Mouse (Mus musculus) layer of hippocampus, adult 9-11 months (tissue): Measurements from ENCODE around the gene Foxs1.
A peak's percentile ranks its signal among the peaks of the same experiment; 100 is the strongest.

Source experiments
- DNase-seq: peaks from one replicate; pipeline ENCODE4 v3.0.0; 2022

Gene Foxs1

DNA sequence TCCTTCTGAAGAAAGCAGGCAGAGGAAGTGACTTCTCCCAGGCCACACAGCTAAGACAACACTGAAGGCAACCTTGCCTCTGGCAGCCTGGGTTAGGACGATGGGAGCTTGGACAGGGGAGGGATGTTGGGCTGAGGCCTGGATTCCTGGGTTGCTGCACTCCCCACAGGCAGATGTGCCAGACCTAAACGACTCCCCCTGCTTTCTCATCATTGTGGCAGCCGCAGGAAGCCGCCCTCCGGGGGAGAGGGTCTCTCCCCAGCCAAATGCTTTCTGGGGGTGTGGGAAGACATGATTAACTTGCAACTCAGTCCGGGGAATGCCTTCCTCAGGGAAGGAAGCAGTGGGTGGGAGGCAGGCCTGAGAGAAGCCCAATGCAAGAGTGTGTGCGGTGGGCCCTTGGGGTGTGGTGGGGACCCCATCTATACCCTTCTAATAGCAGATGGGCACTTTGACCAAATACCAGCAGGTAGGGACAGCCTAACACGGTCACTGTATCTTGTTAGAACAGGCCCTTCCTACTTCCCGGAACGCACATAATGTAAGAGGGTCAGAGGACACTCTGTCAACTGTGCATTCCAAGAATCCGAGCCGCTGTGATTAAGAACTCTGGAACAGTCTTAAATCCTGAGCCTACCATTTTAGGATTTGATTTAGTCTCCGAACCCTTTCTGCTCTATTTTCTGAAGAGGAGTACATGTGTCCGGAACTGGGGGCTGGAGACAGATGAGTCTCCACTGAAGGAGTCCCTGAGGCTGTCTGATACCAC, 4.6 kb downstream of the Foxs1 start:
- DNase-seq: no peak

DNA sequence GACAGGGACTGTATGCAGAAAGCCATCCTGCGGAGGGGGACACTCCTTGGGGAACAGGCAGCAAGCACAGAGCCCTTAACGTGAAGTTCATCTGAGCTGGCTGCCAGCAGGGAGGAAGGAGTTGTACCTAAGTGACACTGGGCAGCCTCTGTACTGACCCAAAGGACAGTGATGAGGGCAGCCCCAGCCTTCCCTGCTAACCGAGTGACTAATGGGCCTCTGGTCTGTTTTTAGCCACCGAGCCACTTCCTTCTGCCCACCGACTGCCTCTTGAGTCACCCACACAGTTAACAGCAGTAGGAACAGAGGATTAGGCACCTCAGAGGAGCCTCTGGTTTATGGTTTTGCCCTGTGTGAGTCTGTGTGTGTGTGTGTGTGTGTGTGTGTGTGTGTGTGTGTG, 5.6 kb downstream of the Foxs1 start:
- DNase-seq: peak; percentile 37

DNA sequence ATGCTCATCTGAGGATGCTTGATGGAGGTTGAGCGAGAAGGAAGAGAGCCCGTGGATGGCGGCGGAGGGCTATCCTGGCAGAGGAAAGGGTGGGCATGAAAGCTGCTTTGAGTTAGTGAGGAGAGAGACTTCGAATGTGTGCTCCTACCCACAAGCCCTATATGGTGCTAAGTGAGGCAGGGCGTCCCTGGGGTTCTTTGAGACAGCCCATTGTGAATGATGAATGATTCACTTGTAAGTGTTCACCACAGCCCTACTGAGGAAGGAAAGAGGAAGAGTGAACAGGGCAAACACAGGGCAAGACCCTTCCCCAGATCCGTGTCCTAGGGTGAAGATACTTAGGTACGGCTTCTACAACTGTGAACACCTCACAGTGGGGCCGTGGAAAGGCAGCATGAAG, 6.1 kb downstream of the Foxs1 start:
- no peak for DNase-seq

DNA sequence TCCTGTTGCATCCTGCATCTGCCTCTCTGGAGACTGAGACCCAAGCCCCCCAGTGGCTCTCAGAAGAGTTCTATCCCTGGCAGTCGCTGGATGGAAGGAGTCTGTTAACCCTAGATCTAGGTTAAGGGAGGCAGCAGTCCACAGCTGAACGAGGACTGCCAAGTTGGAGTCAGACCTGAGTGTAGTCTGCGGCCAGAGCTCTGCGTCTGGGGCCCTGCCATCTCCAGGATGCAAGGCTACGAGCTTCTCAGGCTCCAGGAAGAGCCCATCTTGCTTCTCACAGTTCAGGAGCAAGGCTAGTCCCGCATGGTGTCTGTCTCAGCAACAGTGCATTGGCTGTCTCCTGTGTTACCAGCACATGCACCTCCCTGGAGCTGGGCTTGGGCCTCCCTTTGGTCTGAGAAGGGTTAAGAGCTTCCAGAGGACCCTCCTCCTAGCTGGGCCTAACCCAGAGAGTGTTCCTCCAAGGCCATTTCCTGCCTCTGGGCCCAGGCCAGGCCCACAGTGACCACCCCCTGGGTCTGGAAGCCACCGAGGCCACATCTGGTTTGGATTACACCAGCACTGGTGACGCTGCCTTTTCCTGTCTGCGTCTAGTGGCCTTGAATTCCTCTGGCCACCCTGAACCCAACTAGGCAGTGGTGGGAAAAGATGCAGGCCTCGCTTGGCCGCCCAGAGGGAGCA, 7.7 kb downstream of the Foxs1 start:
- DNase-seq: no peak

DNA sequence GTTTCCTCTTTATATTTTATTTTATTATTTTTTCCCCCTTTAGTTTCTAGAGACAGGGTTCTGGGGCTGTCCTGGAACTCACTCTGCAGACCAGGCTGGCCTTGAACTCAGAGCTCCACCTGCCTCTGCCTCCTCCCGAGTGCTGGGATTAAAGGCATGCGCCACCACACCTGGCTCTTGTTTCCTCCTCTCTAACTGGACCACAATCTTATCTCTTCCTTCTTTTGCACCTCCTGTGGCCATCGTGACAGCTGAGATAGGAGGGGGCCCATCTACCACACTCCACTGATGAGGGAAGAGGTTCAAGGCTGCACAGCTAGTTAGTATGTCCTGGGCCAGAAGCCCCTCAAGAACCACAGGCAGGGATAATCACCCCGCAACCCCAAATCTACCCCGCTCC, 8.5 kb downstream of the Foxs1 start:
- DNase-seq: no peak

DNA sequence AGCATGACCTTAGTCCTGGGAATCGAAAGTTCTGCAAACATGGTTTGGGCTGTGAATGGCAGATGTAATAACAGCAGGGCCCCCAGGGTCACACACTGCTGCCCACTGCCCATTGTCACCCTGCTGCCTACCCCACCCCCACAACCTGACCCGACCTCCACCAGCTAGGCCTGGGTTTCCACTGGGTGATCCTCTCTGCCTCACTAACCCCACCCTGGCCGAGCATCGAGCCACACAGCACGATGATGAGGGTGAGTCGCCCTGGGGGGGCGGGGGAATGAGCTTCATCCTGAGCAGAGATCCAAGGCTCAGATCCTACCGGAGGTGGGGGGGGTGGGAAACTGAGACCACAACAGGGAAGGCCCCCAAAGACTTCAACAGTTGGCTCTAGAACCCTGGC, 8.9 kb downstream of the Foxs1 start:
- DNase-seq: no peak

DNA sequence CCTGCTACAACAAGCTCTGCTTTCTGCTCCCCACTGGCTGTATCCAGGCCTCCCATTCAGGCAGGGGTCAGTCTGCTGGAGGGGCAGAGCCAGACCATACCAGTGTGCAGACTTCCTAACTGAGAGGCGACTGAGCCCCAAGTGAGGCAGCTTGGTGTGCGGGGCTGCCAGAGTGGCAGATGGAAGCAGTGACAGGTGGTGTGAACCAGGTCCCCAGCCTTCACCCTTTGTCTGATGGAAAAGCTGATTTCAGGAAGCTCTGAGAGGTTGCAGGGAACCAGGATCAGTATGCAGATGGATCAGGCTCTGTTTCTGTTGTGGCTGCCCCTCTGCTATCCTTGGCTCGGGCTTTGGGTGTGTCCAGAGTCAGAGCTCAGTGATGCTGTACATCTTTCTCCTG, 9.4 kb downstream of the Foxs1 start:
- DNase-seq: no peak

DNA sequence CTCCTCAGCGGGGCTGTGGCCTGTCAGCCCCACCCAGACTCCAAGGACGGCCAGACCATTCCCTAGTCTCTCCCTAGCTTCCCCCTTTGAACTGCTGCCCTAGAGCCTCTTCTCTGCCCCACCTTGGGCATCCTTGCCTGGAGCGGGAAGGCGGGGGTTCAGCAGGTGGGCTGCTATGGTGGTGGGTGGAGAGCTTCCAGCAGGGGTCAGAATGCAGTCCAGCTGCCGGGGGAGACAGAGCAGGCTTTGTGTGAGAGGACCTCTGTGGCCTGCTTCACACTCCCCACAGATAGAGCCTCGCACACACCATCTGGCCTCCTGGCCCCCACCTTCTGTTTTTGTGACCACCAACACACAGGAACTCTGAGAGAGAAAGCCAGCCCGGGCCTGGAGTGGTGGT, 10.6 kb downstream of the Foxs1 start:
- DNase-seq: no peak

DNA sequence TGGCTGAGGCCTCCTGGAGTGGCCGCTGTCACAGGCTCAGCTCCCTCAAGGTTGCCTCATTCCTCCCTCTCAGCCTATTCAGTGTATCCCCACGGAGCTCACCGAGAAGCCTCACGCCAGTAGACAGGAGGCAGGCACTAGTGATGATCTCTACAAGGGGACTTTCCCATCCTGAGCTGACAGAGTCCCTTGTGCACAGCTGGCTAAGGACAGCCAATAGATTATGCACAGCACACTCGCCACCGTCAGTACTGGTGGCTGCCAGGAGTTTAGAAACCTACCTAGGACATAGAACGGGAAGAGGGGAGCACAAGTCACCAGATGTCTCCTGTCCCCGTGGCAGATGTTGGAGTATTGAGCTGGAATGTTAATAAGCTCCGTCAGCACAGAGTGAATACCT, 15.3 kb downstream of the Foxs1 start:
- DNase-seq: no peak

DNA sequence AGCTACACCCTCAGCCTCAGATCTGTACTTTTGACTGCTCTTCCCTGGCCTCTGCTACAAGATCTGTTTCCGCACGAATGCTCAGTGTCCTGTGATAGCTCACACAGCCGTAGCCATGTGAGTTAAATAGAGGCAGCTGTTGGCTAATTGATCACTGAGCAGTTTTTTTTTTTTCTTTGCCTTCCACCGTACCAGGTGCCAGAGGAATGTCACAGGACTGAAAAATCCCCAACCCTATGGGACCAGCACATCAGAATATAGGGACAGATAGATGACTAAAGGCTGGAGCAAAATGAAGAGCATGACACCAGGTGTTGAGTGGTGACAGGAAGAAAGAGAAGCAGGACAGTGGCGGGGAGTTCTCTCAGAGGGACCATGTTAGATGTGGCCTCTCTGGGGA, 16.9 kb downstream of the Foxs1 start:
- DNase-seq: no peak

DNA sequence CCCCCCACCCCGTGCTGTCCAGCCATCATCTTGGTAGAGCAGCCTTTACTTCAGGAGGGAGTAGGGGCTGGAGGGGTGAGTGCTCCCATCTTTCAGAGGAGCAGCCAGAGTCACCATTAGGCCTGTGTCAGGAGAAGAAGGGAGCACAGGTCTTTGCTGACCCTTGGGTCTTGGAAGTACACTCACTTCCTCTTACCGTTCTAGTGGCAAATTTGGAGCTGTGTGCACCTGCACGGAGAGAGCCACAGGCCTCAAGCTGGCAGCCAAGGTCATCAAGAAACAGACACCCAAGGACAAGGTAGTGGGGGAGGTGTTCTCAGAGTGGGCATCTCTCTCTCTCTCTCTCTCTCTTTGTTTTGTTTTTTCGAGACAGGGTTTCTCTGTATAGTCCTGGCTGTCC, 17.6 kb downstream of the Foxs1 start:
- DNase-seq: no peak

DNA sequence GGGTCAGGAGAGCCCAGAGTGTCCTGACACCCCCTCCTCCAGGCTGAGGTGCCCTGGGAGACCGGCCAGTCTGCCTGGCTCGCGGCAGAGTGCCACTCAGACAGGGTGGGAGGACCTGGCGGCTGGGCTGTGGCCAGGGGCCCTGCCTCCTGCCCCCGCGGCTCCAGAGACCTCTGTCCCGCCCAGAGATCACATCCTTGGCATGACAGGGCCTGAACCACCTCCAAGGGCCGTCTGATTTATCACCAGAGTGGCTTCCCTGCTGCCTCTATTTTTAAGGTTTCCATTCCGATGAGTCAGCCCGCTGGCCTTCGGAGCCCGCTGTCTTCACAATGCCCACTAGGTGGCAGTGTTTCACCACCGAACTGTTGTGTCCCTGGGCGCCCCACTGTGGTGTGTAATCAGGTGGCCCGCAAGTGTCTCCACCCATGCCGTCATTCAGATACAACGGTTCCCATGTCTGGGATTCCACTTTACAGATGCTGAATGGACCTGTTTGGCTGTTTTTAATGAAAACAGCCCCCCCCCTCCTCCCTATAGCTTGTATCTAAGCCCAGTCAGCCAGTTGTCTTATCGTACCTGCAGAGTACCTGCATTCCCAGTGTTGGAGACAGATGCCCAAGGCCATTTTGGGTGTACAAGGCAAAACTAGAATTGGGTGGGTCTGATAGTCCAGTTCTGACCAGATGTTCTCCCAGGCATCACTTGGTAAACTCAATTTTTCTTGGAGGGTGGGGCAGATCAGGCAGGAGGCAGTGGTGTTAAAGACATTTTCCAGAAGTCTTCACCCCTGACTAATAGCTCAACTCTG, 18.5 kb downstream of the Foxs1 start:
- peak; percentile 71 for DNase-seq

DNA sequence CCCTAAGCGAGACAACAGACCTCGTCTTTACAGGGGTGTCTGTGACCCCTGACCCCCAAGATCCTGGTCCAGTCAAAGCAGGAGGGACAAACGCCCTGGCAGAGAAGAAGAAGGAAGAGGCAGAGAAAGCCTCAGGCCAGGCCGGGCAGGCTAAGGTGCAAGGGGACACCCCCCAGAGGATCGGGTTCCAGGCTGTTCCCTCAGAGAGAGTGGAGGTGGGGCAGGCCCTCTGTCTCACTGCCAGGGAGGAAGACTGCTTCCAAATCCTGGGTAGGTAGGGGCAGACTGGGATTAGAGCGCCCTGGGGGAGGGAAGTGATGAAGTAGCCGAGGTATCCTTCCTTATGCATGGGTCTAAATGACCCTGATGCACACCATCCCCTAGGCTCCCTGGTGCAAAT, 19.5 kb downstream of the Foxs1 start:
- no peak for DNase-seq

DNA sequence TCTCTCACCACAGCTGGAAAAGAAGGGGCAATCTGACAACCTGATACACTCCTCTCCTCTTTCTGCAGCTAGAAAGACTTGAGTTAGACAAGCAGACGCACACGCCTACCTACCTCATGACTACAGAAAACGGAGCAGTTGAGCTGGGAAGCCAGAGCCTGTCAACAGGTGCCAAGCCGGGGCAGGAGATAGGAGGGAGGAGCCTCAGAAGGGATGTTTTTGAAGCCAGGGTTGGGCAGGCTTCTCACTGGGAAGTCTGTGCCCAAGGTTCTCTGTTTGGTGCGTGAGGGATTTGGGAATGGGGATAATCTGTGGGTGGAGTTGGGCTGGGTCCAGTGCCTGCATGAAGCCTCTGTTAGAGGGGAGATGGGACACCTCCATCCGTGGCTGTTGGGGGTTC, 21.6 kb downstream of the Foxs1 start:
- no peak for DNase-seq

DNA sequence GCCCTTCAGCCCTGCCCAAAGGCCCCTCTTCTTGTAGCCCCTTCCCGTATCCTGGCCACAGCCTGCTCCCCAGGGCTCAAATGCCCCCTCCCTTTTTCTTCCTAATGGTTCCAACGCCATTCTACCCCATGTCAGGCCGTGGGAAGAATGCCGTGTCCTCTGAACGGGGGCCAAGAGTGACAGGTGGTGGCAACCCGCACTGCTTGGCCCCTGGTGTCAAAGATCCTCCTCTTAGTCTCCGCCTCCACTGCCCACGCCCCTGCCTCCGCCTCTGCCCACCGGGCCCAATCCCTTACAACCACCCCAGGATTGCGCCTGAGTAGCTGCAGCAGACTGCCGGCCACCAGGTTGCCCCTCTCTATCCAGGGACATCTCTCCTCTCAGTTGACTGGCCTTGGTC, 22.0 kb downstream of the Foxs1 start, which contains the start of gene Mylk2:
Mylk2 (plus strand) TSS at position 322 of the 400 bp plus-strand sequence.
- DNase-seq: no peak

DNA sequence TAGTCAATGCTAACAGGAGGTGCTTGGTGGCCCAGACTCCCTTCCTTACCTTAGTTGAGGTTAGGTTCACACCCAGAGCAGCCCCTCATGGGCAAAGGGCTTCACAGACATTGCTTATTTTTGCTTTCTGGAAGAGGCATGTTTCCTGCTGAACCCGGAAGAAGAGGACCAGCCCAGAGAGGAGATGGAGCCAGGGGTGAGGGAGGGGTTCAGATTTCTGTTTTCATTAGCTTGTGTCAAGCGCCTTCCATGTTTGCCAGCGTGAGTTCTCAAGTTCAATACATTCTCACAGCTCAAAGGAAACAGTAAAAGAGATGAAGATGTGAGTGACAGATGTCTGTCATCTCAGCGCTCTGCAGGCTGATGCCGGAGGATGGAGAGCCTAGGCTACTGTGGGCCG, 23.2 kb downstream of the Foxs1 start:
- no peak for DNase-seq

DNA sequence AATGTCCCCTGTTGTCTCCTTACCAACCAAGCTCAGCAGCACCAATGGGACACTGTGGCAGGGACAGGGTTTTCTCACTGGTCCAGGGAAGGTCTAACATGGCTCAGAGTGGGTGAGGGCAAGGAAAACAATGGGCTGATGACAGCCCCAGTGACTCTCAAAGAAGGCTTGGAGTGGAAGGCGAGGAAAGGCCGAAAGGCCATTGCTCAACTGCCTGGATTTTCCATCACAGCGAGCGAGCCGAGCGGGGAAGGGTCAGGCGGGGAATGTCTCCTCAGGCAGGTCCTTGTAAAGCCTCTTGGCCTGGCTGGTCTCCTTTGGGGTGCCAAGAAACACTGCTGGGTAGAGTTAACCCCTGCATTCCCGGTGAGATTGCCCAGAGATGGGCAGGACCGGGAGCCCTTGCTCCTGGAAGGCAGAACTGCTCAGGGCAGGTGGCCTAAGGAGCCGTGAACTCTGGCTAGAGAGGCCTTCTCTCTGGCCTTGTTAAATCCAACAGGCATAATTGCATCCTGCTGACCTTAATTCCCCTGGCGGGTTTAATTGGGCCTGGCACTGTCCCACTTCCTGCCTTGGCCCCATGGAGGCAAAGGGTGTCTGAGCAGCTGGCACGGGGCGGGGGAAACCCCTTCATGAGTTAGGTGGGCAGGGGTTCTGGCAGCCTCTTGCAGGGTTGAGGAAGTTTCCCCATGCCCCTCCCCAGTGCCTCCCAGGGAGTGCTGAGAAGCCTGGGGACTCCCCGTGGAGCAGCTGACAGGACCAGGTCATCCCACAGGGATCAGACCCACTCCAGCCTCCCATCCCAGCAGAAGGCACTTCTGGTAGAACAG, 25.7 kb downstream of the Foxs1 start:
- no peak for DNase-seq

DNA sequence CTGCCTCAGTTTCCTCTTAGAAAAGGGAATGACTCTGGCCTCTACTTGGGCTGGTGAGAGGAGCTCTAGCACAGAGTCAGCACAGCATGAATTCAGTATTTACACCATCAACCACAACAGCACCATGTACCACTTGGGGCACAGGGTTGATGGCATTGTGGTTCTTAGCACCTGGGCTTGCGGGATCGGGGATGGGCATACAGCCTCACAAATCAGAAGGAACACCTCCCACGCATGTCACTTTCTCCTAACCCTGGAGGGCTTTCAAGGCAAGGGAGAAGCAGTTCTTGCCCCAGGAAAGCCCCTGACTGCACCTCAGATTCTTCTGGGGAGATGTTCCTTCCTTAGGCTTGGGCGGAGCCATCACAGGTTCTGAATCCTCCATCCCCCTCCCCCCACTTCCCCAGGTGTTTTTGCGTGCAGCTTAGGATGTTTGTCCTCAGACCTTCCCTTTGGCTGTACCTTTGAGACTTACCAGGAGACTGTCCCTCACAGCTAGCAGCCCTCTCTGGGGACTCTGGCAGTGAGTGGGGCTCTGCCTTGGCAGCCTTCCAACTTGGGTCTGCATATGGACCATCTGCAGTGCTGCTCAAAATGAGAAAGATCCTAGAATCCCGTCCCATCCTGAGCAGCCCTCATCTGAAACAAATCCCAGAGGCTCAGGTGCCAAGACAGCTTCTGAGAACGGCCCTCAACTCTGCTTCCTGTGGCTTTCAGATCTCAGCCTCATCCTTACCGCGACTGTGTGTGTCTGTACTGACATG, 26.6 kb downstream of the Foxs1 start:
- DNase-seq: no peak

DNA sequence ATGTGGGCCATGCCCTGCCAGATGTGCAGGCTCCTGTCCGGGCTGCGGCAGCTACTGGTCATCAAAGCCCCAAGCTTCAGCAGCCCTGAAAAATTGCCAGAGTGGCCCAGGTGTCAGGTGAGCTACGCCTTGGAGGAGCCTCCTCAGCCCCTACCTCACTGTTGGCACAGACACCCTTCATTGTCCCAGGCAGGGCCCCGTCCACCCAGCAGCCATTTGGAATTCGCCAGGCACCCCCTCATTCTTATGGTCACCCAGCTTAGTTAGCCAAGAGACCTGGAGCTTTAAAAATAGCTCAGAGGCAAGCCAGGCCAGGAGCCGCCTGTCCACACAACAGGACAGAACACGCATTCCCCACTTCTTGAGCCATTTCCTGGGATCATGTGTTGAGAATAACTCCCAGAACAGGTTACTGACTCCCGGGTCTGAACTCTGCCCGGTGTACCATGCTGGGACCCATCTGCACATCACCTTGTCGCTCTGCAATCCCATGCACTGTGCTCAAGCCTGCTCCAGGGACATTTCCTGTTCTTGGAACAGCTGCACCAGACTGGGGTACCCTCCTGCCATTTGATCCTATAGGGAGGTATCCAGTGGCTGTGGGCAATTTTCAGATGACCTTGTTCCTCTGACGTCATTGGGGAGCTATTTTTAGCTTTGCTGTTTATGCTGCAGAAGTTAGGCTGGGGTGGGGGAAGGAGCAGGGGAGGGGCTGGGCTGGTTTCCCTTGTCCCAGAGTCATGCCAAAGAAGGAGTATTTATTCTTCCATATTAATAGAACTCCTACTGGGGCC, 27.8 kb downstream of the Foxs1 start:
- no peak for DNase-seq

DNA sequence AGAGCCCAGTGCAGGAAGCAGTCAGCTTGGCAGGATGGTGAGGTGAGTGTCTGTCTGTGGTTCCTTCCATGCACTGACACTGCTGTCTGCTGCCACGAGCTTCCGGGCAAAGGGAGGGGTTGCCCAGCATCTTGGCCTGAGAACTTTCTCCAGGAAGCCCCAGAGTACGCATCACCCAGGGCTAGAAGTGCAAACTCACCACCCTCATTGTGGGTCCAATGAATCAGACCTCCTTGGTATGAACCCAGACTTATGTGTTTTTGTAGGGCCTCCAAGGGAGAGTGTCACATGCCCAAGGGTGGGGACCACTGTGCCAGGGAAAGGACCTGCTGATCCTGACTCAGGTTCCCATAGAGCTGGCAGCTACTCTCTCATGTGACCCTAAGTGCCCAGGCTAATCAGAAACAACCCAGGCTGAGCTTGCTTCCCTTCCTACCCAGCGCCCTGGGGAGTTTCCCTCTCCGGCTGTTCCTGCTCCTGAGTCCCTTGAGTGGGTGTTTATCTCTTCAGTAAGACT, 28.8 kb downstream of the Foxs1 start:
- no peak for DNase-seq

DNA sequence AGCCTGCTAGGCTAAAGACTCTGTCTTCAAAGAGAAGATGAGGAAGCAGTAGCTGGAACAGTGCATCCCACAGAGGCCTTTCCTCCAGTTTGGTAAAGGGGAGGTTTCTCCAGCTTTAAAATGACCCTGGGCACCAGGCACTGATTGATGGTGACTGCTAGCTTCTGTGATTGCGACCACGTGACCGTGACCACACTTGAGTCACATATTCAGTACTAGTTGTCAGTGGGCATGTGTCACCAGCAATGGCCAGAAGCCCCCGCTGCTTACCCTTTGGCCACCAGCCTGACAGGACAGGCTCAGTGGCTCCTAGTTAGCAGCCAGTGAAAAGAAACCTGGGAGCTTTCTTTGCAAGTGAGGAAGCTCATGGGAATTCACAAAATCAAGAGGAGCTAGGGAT, 29.4 kb downstream of the Foxs1 start:
- DNase-seq: no peak
